Mouse (Mus musculus): ENCODE results near the gene Nfkb2.

GRCm38 (mm10) chr19:46338942-46339286 is 34.8 kb downstream of the Nfkb2 start:
- no peak for TF ChIP-seq CTCF (IDR thresholded peaks at IDR 0.05; ENCODE audit: low read depth)
- no peak for TF ChIP-seq EP300 (IDR thresholded peaks at IDR 0.05; ENCODE audit: low read depth)
